Mouse (Mus musculus) bone marrow, adult 2 months (tissue): ENCODE measurements around the gene Uaca. TPM values are rescaled to one million over a fixed set of nuclear protein-coding genes. Genes with fewer than 3 reads are reported as not detected.

Source experiments
- H3K27ac ChIP-seq: fragments of 200-500 bp; 2 replicates; pipeline ENCODE4 v1.5.1; 2012; ENCODE audit warnings: low read depth, mild to moderate bottlenecking, control low read depth, inconsistent platforms, low read length; ENCODE audit not compliant: control insufficient read depth, poor library complexity, insufficient read depth
- H3K4me1 ChIP-seq: fragments of 200-500 bp; 2 replicates; pipeline ENCODE4 v1.6.1; 2011; ENCODE audit warnings: low read length; ENCODE audit not compliant: control insufficient read depth, insufficient read depth
- H3K4me3 ChIP-seq: fragments of 200-500 bp; replicated peaks from 2 replicates; pipeline ENCODE3; 2011; ENCODE audit warnings: mild to moderate bottlenecking, low read depth, low read length, control low read depth; ENCODE audit not compliant: control insufficient read depth
- CTCF ChIP-seq: fragments of 200-500 bp; IDR thresholded peaks from 2 replicates; pipeline ENCODE4 v1.5.1; 2011; ENCODE audit warnings: low read length, control low read depth; ENCODE audit not compliant: control insufficient read depth, insufficient read depth
- POLR2A ChIP-seq: fragments of 200-500 bp; IDR thresholded peaks from 2 replicates; pipeline ENCODE4 v1.6.1; 2011; ENCODE audit warnings: low read depth, mild to moderate bottlenecking, control low read depth, low read length, borderline replicate concordance; ENCODE audit not compliant: control insufficient read depth
- WGBS: fragments of 180-500 bp; shearing (Covaris S2); methylation state at CpG from one replicate; pipeline ENCODE4 v1.1.7; 2018; 5-methylcytosine and 5-hydroxymethylcytosine counted together
- polyA plus RNA-seq: library from polyadenylated mRNA; stranded (reverse); fragments of >200 nt; gene quantifications from 2 replicates; pipeline ENCODE4 v1.2.4, GENCODE M21; 2011; ENCODE audit warnings: low replicate concordance; ENCODE audit not compliant: missing spikeins, insufficient read depth, insufficient read length

The Uaca gene
- polyA plus RNA-seq, 1 experiment: 3.8 TPM

- Histone ChIP-seq H3K4me1 (no peaks in the 10 kb centered on the region), H3K27ac (no peak overlapping the region), H3K4me3 (no peak overlapping the region)
- no peak for TF ChIP-seq POLR2A
- TF ChIP-seq CTCF: no peak
- WGBS: 83% methylated on average over 4 of the region's 4 CpGs
Measured at GRCm38 (mm10) chr9:60821501-60821900, 27.2 kb downstream of the Uaca start.

- TF ChIP-seq POLR2A (no peak), CTCF (no peak)
- WGBS: 75% methylated on average over 6 of the region's 6 CpGs
- H3K4me1 ChIP-seq: no peaks in the 10 kb centered on the region
- H3K27ac ChIP-seq: no peak overlapping the region
- no peak overlapping the region for H3K4me3 ChIP-seq
Measured at GRCm38 (mm10) chr9:60822681-60823080, 28.3 kb downstream of the Uaca start.

- H3K4me1 ChIP-seq: no peaks in the 10 kb centered on the region
- H3K4me3 ChIP-seq: no peak overlapping the region
- TF ChIP-seq CTCF (no peak), POLR2A (no peak)
- 86% methylated on average over 7 of the region's 7 CpGs for WGBS
- no peak overlapping the region for H3K27ac ChIP-seq
Measured at GRCm38 (mm10) chr9:60825506-60825905, 31.2 kb downstream of the Uaca start.

GRCm38 (mm10) chr9:60826759-60827158 is 32.4 kb downstream of the Uaca start:
- TF ChIP-seq CTCF: no peak
- TF ChIP-seq POLR2A: no peak
- 74% methylated on average over 7 of the region's 7 CpGs for WGBS
- Histone ChIP-seq H3K4me3 (no peak overlapping the region), H3K27ac (no peak overlapping the region), H3K4me1 (no peaks in the 10 kb centered on the region)

GRCm38 (mm10) chr9:60828196-60828595 is 33.9 kb downstream of the Uaca start:
- 33% methylated on average over 2 of the region's 2 CpGs for WGBS
- no peak for TF ChIP-seq CTCF
- TF ChIP-seq POLR2A: no peak
- no peak overlapping the region for H3K4me3 ChIP-seq
- H3K27ac ChIP-seq: no peak overlapping the region
- no peaks in the 10 kb centered on the region for H3K4me1 ChIP-seq

- TF ChIP-seq POLR2A: no peak
Measured at GRCm38 (mm10) chr9:60829610-60830009, 35.3 kb downstream of the Uaca start.

GRCm38 (mm10) chr9:60830079-60830478 is 35.7 kb downstream of the Uaca start:
- TF ChIP-seq POLR2A: no peak
- no peak for TF ChIP-seq CTCF
- no peak overlapping the region for H3K4me3 ChIP-seq
- WGBS: 62% methylated on average over 3 of the region's 3 CpGs
- no peaks in the 10 kb centered on the region for H3K4me1 ChIP-seq
- H3K27ac ChIP-seq: no peak overlapping the region

More at GRCm38 (mm10) chr9:60829610-60830009, 35.3 kb downstream of the Uaca start:
- H3K4me1 ChIP-seq: no peaks in the 10 kb centered on the region
- H3K4me3 ChIP-seq: no peak overlapping the region
- WGBS: 82% methylated on average over 4 of the region's 4 CpGs
- H3K27ac ChIP-seq: no peak overlapping the region

- no peak for TF ChIP-seq CTCF
- no peak for TF ChIP-seq POLR2A
- Histone ChIP-seq H3K4me3 (no peak overlapping the region), H3K4me1 (no peaks in the 10 kb centered on the region), H3K27ac (no peak overlapping the region)
- WGBS: 84% methylated on average over 8 of the region's 8 CpGs
Measured at GRCm38 (mm10) chr9:60832233-60832632, 37.9 kb downstream of the Uaca start.

- H3K4me1 ChIP-seq: no peaks in the 10 kb centered on the region; the same call in 1 of the 2 replicates
- no peak overlapping the region for H3K4me3 ChIP-seq
- TF ChIP-seq CTCF (no peak), POLR2A (no peak)
- WGBS: 81% methylated on average over 5 of the region's 5 CpGs
- H3K27ac ChIP-seq: no peak overlapping the region
Measured at GRCm38 (mm10) chr9:60836151-60836550, 41.8 kb downstream of the Uaca start.
